ENCODE assay signal across 17 mouse cellular contexts in the genomic region with DNA sequence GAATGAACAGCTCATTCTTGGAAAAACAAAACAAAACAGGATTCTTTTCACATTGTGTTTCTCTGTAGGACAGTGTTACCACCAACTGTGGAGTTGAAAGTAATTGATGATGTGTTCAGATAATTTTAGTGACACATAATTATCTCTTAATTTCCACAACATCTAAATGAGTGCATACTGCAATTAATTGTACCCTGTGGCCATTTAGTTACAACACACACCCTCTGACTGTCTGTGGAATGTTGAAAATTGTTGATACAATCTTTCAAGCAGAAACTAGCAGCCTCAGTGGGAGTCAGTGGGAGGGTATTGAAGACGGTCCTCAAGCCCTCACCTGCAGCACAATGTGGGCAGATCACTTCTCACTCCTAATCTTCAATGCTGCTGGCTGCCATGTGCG.
DNase-seq lines count a peak whose midpoint lies in the region.
"Had no signal": no experiment of that assay in that cellular context is flagged by ENCODE, and none has a peak within 500 bp of the region (broad histone marks: within the 10 kb centered on the region; RNA-seq: fewer than 3 reads in every experiment).

No protein-coding gene starts in this region.

- DNase-seq in Muller cell, postnatal 12 days (ENCODE audit: inconsistent ontology term): peak; percentile 92
- peak; percentile 7 for DNase-seq in brain, adult 2 months (ENCODE audit: low read depth, low spot score)
- DNase-seq in mesoderm, embryonic 11.5 days (ENCODE audit: low read depth, low spot score): peak; percentile 1
- DNase-seq in cerebellum, postnatal 14 days: no peak
- DNase-seq in adrenal gland, postnatal 36 days: no peak
- DNase-seq in kidney, adult 9 months: no peak
- DNase-seq: adrenal gland, adult 8-10 months; adrenal gland, postnatal 25 days; cerebellum, adult 11-12 months; cerebellum, adult 8-10 months; cerebellum, postnatal 25 days; forebrain, postnatal 0 days; gastrocnemius, adult 2 months; gastrocnemius, postnatal 14 days; heart, adult 18-20 months; heart, postnatal 10 days; heart, postnatal 36 days had no signal

Comparison
In these comparisons a context has a peak if more than half of its experiments do, and no peak if none do; other contexts are left out.
1. DNase-seq: peak in Muller cell, postnatal 12 days (single experiment), brain, adult 2 months (single experiment) and mesoderm, embryonic 11.5 days (single experiment); none in cerebellum, postnatal 14 days (0 of 2), adrenal gland, postnatal 36 days (0 of 2) and kidney, adult 9 months (single experiment).